Mouse (Mus musculus): ENCODE results near the gene Cebpb.

DNA sequence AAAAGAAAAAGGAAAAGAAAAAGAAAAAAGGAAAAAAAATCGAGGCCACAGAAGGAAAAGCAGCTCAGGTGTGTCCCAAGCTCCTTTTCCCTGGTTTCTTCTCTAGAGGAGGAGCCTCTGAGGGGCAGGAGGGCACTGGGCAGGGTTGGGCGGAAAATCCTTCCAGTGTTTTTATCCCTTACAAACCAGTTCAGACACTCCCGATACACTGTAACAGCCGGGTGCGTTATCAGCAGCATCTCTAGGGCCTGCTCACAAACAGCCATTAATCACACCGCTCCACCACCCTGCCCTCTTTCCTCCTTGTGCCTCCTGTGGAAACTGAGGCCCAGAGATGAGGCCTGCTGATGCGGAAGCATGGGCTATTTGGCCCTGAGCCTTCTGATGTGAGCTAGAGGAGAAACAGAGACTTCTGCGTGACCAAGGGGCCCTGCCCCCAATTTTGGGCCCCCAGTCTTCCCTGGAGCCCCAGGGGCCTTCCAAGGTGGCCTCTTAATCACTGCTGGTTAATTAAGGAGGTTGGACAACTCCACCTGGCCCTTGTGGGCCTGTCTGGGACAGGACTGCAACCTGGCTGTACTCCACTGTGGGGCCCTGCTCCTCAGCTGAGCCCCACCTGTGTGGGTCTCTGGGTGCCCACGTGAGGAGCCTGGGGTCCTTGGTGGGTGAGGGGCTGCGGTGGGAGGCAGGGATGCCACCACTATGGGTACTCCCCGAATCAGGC, 32.6 kb downstream of the Cebpb start:
- TF ChIP-seq POLR2A (IDR thresholded peaks at IDR 0.05; ENCODE audit: borderline replicate concordance, low read depth, low read length) = no peak
- TF ChIP-seq CTCF (IDR thresholded peaks at IDR 0.05; ENCODE audit: low read depth, low read length) = no peak
